Mouse (Mus musculus): ENCODE results near the gene Ccrl2.

Ccrl2 gene

DNA sequence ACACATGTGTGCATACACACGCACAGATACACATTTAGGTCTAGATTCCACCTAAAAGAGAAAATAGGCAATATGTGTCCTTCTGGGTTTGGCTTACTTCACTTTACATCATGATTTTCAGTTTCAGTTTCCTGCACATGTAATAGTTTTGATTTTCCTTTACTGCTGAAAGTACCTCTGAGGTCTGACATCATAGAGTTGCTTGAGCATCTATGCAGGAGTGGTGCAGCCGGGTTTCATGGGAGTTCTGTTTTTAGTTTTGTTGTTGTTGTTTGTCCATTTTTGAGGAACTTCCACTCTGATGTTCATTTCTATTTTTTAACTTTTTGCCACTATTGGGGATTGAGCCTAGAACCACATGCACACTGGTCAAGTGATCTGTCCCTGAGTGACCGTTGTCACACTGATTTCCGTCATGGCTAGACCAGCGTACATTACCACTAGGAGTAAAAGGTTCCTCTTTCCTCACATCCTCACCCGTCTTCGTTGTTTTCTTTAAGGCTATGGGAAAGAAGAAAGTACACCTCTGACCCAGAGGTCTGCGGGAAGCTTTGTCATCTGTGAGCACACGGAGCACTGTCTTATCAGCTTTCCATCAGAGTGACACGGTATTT lies 1.7 kb upstream of the Ccrl2 start:
- DNase-seq = no peak

DNA sequence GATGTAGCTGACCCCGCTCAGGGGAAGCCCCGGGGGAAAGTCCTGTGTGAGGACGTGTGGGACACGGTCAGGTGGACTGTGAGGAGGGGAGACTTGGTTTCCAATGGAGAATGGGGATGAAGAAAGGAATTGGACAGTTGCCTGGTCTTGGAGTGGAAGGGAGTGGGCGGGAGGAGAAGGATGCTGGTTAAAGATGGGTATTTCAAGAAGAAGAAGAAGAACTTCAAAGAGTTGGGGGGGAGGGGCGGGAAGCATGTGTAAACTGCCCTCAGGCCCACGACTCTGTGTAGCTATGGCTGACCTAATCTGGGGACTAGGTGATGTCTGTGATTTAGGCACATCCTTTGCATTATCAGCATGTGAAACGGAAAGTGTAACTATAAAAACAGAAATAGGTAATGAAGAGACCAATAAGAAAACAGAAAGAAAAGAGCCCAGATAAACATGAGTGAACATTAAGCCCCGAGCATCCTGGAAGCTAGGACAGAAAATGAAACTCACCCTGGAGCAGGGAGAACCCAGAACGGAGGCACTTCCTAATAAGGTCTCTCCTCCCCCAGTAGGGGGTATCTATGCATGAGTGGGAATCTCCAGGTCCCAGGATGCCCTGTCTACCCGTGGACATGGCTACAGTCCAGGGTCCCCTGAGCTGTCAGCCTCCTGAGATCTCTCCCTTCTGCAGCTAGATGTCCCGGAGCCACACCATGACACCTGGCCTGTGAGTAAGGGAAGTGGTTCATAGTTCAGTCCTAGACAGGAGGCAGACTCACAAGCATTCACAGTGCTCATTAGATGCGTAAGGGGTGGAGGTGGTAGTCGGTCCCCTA lies 438 bp upstream of the Ccrl2 start:
- DNase-seq = no peak

DNA sequence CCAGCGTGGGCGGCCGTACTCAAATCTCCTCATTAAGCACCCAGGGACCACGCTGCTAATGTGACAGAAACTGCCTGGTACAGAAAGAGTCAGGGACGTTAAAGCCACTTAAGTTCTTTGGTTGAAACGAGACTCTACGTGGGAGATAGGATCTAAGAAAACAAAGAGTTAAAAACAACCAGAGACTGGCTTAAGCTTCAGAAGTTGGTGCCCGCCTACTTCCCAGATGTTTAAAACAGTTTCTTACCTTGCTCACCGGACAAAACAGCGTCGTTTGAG lies 861 bp downstream of the Ccrl2 start:
- no peak for DNase-seq

DNA sequence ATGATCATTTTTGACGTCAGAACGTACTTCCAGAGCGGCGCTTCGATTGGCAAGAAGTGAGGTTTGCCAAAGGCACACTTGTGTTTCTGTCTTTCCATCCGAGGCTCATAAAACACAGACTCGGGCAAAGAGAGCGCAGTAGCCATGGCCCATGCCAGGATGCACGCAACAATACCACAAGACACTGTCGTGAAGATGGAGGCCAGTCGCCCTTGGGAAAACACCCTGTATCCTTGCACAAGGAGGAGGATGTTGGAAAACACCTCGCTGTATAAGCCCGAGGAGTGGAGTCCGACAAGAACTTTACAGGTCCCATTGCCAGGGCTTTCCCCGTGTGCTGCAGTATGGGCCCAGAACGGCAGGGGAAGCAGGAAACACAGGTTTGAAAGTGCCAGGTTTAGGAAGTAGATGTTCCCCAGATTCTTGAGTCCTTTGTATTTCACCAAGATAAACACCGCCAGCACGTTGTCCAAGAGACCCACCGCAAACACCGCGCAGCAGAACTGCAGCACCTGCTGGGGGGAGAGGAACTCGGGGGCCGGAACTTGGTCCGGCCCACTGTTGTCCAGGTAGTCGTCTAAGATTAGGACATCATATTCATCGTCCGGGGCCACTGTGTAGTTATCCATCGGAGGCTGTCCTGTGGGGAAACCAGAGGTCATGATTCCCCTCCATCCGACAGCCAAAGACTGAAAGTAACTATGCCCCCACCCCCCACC lies 1.4 kb downstream of the Ccrl2 start:
- DNase-seq = peak; percentile 22

DNA sequence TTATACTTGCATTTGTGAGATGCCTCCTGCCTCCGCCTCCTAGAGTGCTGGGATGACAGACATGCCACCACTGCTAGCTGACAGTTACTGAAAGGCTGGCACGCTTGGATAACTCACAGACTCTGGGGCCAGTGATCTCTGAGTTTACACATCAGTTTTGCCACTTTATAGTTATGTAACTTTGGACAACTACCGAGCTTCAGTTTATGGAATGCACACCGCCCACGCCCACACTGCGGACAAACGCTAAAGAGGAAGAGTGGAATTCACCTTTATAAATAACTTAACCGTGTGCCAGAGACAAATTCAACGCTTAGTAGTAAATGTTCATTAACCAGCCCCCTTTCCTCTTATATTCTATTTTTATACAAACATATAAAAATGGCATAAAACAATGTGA lies 2.4 kb downstream of the Ccrl2 start:
- no peak for DNase-seq

DNA sequence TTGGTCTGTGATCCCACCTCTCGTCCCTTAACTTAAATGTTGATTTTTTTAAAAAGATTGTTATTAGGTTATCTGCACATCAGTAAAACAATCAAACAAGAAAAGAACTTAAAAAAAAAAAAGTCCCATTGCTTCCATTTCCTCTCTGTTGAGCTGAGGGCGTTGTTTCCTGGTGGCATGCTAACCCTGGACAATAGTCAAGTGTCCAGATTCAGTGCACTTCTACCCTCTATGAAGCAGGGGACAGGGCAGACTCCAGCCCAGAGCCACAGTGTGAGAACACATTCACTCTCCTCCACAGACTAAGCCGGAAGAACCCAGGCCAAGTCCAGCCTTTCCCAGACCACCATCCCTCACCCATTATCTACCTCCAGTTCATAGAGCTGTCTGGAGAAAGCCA lies 8.9 kb downstream of the Ccrl2 start:
- no peak for DNase-seq

DNA sequence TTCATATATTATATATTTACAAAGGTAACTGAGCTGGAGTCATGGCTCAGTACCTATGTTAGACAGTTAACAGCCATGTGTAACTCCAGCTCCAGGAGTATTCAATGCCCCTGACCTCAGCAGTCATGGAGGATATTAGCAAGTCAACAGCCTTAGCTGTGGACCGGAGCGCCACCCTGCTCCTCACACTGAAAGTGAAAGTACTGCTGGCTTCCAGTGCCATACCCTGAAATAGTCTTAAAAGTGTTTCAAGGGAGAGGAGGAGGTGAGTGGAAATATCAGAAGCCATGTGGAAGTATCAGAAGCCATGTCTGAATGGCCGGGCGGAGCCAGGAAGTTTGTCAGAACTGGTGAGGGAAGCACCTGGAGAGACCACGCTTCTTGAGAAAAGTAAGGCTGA lies 10.1 kb downstream of the Ccrl2 start:
- no peak for DNase-seq

DNA sequence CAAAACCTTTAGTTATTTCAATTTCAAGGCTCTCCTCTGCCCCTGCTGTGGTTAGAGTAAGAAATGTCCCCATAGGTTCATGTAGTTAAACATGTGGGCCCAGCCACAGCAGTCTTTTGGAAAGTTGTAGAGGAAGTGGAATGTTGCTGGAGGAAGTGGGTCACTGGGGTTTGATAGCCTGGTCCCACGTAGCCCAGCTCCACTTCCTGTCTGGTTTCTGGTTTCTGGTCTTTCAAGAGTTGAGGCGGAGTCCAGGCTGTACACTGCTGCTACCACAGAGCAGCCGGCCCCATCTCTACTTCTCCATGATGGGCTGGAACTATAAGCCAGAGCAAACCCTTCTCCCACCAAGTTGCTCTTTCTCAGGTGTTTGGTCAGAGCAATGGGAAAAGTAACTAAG lies 11.1 kb downstream of the Ccrl2 start:
- no peak for DNase-seq

DNA sequence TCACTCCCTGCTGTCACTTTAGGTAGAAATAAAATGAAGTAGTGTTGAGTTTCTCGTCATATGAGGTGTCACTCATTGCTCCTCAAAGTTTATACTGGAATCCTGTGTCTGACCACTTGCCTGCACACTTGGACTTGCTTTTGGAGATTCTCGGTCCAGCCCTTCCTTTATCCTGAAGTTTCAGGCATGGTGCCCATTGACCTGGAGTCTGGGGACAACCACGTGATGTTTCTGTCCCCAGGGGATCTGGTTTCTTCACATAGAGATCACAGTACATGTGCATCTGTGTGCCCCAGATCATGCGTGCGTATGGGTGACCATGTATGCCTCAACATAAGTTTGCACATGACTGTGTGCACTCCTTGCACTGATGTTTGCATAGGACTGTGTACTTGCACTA lies 15.1 kb downstream of the Ccrl2 start:
- no peak for DNase-seq

DNA sequence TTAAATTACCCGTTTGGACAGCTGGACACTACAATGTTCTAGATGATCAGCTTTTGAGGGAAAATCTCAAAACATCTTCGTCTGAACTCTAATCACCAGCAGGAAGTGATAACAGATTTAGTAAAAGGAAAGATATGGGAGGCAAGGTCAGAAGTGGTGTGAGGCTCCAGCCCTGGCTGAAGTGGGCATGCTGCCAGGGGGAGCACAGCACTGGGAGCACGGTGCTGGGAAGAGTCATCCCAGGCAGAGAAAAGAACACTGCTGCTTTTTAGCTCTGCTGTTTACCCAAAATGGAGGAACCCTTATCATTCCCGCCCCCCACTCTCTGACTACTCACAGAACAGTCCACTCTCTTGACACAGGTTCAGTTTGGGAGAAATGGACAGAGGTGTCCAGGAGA lies 17.4 kb downstream of the Ccrl2 start:
- no peak for DNase-seq

DNA sequence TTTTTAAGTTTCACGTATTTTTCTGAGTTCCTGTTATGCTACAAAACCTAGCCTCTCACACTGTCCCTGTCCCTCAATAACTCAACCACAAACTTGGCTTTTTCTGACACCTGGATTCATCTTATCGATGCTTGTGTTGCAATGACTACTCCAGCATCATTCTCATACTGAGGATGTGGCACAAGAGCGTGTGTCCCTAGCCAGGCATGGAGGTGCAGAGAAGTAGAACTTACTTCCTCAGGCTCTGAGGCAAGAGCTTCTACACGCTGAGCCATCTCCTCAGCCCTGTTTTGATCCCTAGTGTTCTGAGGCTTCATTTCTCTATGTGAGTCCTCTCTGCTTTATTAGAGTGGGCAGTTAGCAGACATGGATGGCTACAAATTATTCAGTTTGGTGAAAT lies 23.6 kb downstream of the Ccrl2 start:
- DNase-seq = no peak

DNA sequence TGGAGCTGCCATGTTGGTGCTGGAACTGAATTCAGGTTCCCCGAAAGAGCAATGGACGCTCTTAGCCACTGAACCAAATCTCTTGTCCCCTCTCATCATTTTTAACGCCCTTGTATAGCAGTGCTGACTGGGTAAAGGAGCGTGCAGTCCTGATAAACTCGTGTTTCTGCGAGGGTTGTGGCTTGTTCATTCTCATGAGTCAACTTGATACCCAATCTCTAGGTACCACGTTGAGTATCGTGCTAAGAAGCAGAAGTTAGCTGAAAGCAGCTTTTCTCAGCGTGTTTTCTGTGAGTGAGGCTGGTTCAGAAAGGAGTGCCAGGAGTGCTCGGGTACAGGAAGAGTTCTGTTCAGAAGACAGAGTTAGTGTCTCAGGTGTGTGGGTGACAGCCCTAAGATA lies 30.5 kb downstream of the Ccrl2 start:
- no peak for DNase-seq

DNA sequence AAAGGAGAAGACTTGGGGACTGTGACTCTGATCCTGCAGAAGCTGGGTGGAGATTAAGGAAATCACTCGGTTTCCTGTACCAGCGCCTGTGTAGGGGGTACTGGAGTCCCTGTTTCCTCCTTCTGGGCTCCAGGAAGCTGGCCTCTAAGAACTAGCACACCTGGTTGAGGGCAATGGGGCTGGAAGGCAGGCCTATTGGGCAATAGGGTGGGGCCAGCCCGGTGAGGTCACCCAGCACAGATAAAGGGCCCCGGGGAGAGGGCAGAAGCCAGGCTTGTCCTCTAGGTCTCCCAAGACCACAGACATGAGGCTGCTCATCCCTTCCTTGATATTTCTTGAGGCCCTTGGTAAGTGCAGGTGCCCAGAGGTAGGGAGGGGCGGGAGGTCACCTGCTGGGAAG lies 38.3 kb downstream of the Ccrl2 start, which contains the start of gene Ltf:
TSS of gene Ltf (plus strand) at position 250 of the 400 bp plus-strand sequence.
- DNase-seq = no peak

DNA sequence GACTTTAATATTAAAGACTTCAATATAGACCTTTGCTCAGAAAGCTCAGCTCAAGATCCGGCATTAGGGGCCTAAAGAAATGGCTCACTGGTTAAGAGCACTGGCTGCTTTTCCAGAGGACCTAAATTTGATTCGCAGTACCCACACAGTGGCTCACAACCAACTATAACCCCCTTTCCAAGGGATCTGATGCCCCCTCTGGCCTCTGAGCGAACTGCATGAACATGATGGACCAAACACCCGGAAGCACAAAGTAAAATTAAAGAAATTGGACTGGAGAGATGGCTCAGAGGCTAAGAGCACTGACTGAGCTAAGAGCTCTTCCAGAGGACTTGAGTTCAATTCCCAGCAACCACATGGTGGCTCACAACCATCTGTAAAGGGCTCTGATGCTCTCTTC lies 41.7 kb downstream of the Ccrl2 start:
- peak; percentile 29 for DNase-seq

DNA sequence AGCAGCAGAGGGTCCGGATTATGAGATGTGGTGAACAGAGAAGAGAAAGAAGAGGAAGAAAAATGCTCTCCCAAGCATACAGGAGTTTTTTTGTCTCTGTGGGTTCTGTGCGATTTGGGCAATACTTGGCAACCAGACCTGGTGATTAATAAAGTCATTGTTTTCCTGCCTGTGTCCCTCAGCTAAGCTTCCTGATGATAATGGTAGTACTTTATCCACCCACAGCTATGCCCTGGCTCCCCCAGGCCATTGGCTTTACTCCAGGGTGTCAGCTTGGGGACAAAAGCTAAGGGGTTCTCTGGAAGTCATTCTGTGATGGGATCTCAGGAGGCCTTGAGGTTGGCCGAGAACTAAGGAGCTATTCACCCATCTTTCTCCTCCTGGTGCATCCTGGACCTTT lies 45.3 kb downstream of the Ccrl2 start:
- no peak for DNase-seq

DNA sequence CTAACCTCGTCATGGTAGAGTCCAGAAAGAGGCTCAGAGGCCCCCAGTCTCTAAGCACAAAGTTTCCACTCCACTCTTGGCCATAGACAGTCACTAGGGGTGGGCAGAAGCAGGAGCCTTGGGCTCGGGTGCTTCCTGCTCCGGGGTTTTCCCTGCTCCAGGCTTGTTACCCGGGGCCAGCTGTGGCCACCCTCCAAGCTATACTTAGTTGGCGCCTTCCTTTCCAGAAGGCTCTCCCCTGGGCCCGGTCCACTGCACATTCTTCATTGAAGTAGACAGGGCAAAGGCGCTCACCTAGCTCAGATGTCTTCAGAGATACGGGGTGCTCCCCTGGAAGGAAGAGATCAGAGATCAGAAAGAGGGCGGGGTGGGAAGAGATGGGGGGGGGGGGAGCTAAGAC lies 45.8 kb downstream of the Ccrl2 start:
- DNase-seq = no peak

DNA sequence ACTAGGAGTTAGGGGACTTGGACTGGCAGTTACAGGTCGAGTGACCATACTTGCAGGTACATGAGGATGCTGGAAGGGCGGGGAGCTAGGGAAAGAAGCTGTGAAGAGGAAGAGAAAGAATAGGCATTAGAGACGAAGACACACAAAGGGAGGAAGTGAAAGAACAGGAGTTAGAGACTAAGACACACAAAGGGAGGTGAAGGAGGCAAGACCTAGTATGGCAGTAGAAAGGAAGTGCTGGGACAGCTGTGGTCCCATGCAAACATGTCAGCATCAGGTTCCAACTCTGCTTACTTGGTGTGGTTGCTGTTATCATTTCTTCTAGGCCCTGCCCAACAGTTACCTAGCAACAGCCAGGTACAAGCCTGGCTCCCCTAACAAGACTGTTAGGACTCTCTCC lies 47.6 kb downstream of the Ccrl2 start:
- no peak for DNase-seq

DNA sequence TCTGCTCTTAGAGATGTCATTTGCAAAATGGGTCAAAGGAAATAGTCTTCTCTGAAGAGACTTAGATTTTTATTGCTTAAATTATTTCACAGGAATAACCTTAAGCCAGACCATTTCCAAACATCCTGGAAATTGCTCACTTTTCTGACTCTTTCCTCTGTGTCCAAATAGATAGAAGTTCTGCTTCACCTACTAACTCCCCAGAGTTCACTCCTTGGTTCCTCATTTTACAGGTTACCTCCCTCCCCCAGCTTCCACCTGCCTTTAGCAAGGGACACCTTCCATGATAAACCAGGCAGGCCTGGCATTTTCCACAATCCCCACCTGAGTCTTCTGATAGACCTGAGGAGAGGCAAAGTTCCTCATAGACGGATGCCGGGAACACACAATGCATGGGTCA lies 50.8 kb downstream of the Ccrl2 start:
- DNase-seq = no peak
